Mouse (Mus musculus) gastrocnemius, adult 2 months (tissue): ENCODE results near the gene Myo9a. TPM values are rescaled to one million over a fixed set of nuclear protein-coding genes. Genes with fewer than 3 reads are reported as not detected.

Source experiments
- DNase-seq: peaks from one replicate; pipeline ENCODE4 v3.0.0; 2022
- H3K27ac ChIP-seq: fragments of 200-600 bp; 2 replicates; pipeline ENCODE4 v1.8.1; 2022; ENCODE audit warnings: mild to moderate bottlenecking
- H3K4me3 ChIP-seq: fragments of 200-600 bp; 2 replicates; pipeline ENCODE4 v1.8.1; 2022; ENCODE audit warnings: mild to moderate bottlenecking, moderate library complexity
- CTCF ChIP-seq: fragments of 200-600 bp; IDR thresholded peaks from 2 replicates; pipeline ENCODE4 v1.8.1; 2022; ENCODE audit warnings: antibody characterized with exemption, mild to moderate bottlenecking, moderate library complexity
- intact Hi-C: fragments of 180-260 bp; cut with DNase I; formaldehyde crosslinking; loops from one replicate; pipeline ENCODE4 v1.15.1; 2025
- long read RNA-seq, 2 experiments: library from polyadenylated mRNA; stranded (forward); transcript quantifications; one replicate each; pipeline ENCODE4 v2.0.0; 2021
- total RNA-seq, 2 experiments: library from RNA; stranded (reverse); gene quantifications; 2 replicates each; pipeline ENCODE4 v1.2.3; 2021

Gene Myo9a
- total RNA-seq: 10 to 100 TPM in 1 of 2 experiments, 1 to 10 TPM in 1; 9.3 to 10.7 TPM
- long read RNA-seq, experiment 1, partial matches to known transcripts: 2 of 3 reads
- long read RNA-seq, experiment 1, other reads (novel, unspliced or antisense): 1 of 3 reads
- long read RNA-seq, experiment 2, partial matches to known transcripts: 1 of 2 reads
- long read RNA-seq, experiment 2, other reads (novel, unspliced or antisense): 1 of 2 reads

GRCm38 (mm10) chr9:59750267-59751065 is at the start of gene Myo9a, which contains the start of gene Senp8:
Gene Myo9a, plus strand, starts transcription at chr9:59750896.
Gene Senp8, minus strand, starts transcription at chr9:59750710.
- peak; percentile 31; the same call in 1 of the 2 replicates for TF ChIP-seq CTCF
- peak; percentile 100 for DNase-seq
- Histone ChIP-seq H3K27ac (peak within 1 kb of the TSS; percentile 99), H3K4me3 (peak within 1 kb of the TSS; percentile 82)
- intact Hi-C loops: no loop called here

GRCm38 (mm10) chr9:59701094-59701493 is 49.6 kb upstream of the Myo9a start:
- intact Hi-C loops: no loop called here
- no peak overlapping the region for H3K27ac ChIP-seq
- TF ChIP-seq CTCF: no peak
- peak; percentile 52 for DNase-seq
- no peak overlapping the region for H3K4me3 ChIP-seq

GRCm38 (mm10) chr9:59703099-59703498 is 47.6 kb upstream of the Myo9a start:
- intact Hi-C loops: no loop called here
- TF ChIP-seq CTCF: no peak
- no peak for DNase-seq
- Histone ChIP-seq H3K27ac (no peak overlapping the region), H3K4me3 (no peak overlapping the region)

- intact Hi-C loops: no loop called here
- Histone ChIP-seq H3K27ac (no peak overlapping the region), H3K4me3 (no peak overlapping the region)
- TF ChIP-seq CTCF: no peak
- DNase-seq: no peak
Measured at GRCm38 (mm10) chr9:59706850-59707825, 43.6 kb upstream of the Myo9a start.

GRCm38 (mm10) chr9:59709225-59709624 is 41.5 kb upstream of the Myo9a start:
- Histone ChIP-seq H3K27ac (no peak overlapping the region), H3K4me3 (no peak overlapping the region)
- intact Hi-C loops: no loop called here
- peak; percentile 47 for DNase-seq
- no peak for TF ChIP-seq CTCF

GRCm38 (mm10) chr9:59716275-59716898 is 34.3 kb upstream of the Myo9a start:
- intact Hi-C loops: no loop called here
- no peak for TF ChIP-seq CTCF
- no peak for DNase-seq
- Histone ChIP-seq H3K4me3 (no peak overlapping the region), H3K27ac (no peak overlapping the region)

- Histone ChIP-seq H3K27ac (no peak overlapping the region), H3K4me3 (no peak overlapping the region)
- intact Hi-C loops: no loop called here
- no peak for TF ChIP-seq CTCF
- no peak for DNase-seq
Measured at GRCm38 (mm10) chr9:59718237-59718636, 32.5 kb upstream of the Myo9a start.

- Histone ChIP-seq H3K27ac (no peak overlapping the region), H3K4me3 (no peak overlapping the region)
- DNase-seq: no peak
- intact Hi-C loops: loop anchor here (5.0 kb wide), 2 partner anchors 36 to 236 kb away; no protein-coding TSS in a partner anchor
- no peak for TF ChIP-seq CTCF
Measured at GRCm38 (mm10) chr9:59721144-59721543, 29.6 kb upstream of the Myo9a start.

- Histone ChIP-seq H3K27ac (peak overlapping the region; percentile 81), H3K4me3 (peak overlapping the region; percentile 68)
- TF ChIP-seq CTCF: peak; percentile 92
- DNase-seq: peak; percentile 71
- intact Hi-C loops: loop anchor here (2.0 to 5.0 kb wide), 3 partner anchors 34 to 248 kb away; no protein-coding TSS in a partner anchor
Measured at GRCm38 (mm10) chr9:59723096-59723657, 27.5 kb upstream of the Myo9a start.

- TF ChIP-seq CTCF: no peak
- DNase-seq: peak; percentile 48
- Histone ChIP-seq H3K27ac (peak overlapping the region; percentile 81; the same call in 1 of the 2 replicates), H3K4me3 (peak overlapping the region; percentile 68; the same call in 1 of the 2 replicates)
- intact Hi-C loops: loop anchor here (2.0 to 5.0 kb wide), 3 partner anchors 33 to 247 kb away; no protein-coding TSS in a partner anchor
Measured at GRCm38 (mm10) chr9:59723791-59724442, 26.8 kb upstream of the Myo9a start.

GRCm38 (mm10) chr9:59725515-59725914 is 25.2 kb upstream of the Myo9a start:
- DNase-seq: no peak
- TF ChIP-seq CTCF: no peak
- intact Hi-C loops: no loop called here

More at GRCm38 (mm10) chr9:59725515-59725914, 25.2 kb upstream of the Myo9a start:
- no peak overlapping the region for H3K27ac ChIP-seq
- no peak overlapping the region for H3K4me3 ChIP-seq
